Mouse (Mus musculus) megakaryocyte-erythroid progenitor cell, adult 5-6 weeks (primary cell): ENCODE measurements at regions not wholly inside any gene's neighbourhood (a gene's known extent, or its start where the extent isn't known, plus 50 kb on each side); places are given as distances from the start of the nearest gene placed in this dataset.

Source experiments
- ATAC-seq: replicated peaks from 2 replicates; pipeline ENCODE4 v1.8.0; 2016; ENCODE audit warnings: mild to moderate bottlenecking, inconsistent platforms; ENCODE audit not compliant: severe bottlenecking, poor library complexity, low FRiP score, low TSS enrichment

GRCm38 (mm10) chr7:117049249-117049648 is 331.5 kb upstream of the Xylt1 start:
- no peak for ATAC-seq

GRCm38 (mm10) chr7:117065771-117066170 is 315.0 kb upstream of the Xylt1 start:
- ATAC-seq = no peak

GRCm38 (mm10) chr7:117090911-117091550 is 289.7 kb upstream of the Xylt1 start:
- ATAC-seq = no peak

GRCm38 (mm10) chr7:117092860-117093259 is 287.9 kb upstream of the Xylt1 start:
- no peak for ATAC-seq

- no peak for ATAC-seq
Observed at GRCm38 (mm10) chr7:117097618-117098017, 283.2 kb upstream of the Xylt1 start.

GRCm38 (mm10) chr7:117099041-117099440 is 281.7 kb upstream of the Xylt1 start:
- no peak for ATAC-seq

- no peak for ATAC-seq
Observed at GRCm38 (mm10) chr7:117103035-117103434, 277.7 kb upstream of the Xylt1 start.

- ATAC-seq = no peak
Observed at GRCm38 (mm10) chr7:117106691-117107191, 274.0 kb upstream of the Xylt1 start.

GRCm38 (mm10) chr7:117108391-117108790 is 272.4 kb upstream of the Xylt1 start:
- no peak for ATAC-seq

GRCm38 (mm10) chr7:117127728-117128127 is 253.1 kb upstream of the Xylt1 start:
- ATAC-seq = no peak

- ATAC-seq = no peak
Observed at GRCm38 (mm10) chr7:117134869-117135268, 245.9 kb upstream of the Xylt1 start.

GRCm38 (mm10) chr7:117138681-117139080 is 242.1 kb upstream of the Xylt1 start:
- ATAC-seq = no peak

GRCm38 (mm10) chr7:117139245-117139970 is 241.4 kb upstream of the Xylt1 start:
- ATAC-seq = no peak

- ATAC-seq = no peak
Observed at GRCm38 (mm10) chr7:117139971-117140247, 240.9 kb upstream of the Xylt1 start.

- no peak for ATAC-seq
Observed at GRCm38 (mm10) chr7:117146809-117147208, 234.0 kb upstream of the Xylt1 start.

- no peak for ATAC-seq
Observed at GRCm38 (mm10) chr7:117150355-117150754, 230.4 kb upstream of the Xylt1 start.

GRCm38 (mm10) chr7:117153826-117154550 is 226.8 kb upstream of the Xylt1 start:
- ATAC-seq = no peak

- ATAC-seq = no peak
Observed at GRCm38 (mm10) chr7:117161193-117161908, 219.4 kb upstream of the Xylt1 start.

- ATAC-seq = no peak
Observed at GRCm38 (mm10) chr7:117174811-117175422, 205.9 kb upstream of the Xylt1 start.

GRCm38 (mm10) chr7:117184011-117184410 is 196.8 kb upstream of the Xylt1 start:
- no peak for ATAC-seq
